Mouse (Mus musculus) testis, adult 2 months (tissue): Measurements from ENCODE around the gene Gm44596. TPM values are rescaled to one million over a fixed set of nuclear protein-coding genes. Genes with fewer than 3 reads are reported as not detected.

Source experiments
- H3K27ac ChIP-seq: fragments of 200-500 bp; 2 replicates; pipeline ENCODE4 v1.5.1; 2012; ENCODE audit warnings: low read depth, low read length; ENCODE audit not compliant: control insufficient read depth, insufficient read depth
- H3K27me3 ChIP-seq: fragments of 200-500 bp; 2 replicates; pipeline ENCODE4 v1.6.1; 2012; ENCODE audit warnings: mild to moderate bottlenecking, low read length, moderate library complexity; ENCODE audit not compliant: control insufficient read depth, insufficient read depth
- H3K36me3 ChIP-seq: fragments of 200-500 bp; 2 replicates; pipeline ENCODE4 v1.6.1; 2012; ENCODE audit warnings: mild to moderate bottlenecking, low read length; ENCODE audit not compliant: control insufficient read depth, insufficient read depth
- H3K4me1 ChIP-seq: fragments of 200-500 bp; 2 replicates; pipeline ENCODE4 v1.6.1; 2012; ENCODE audit warnings: low read length; ENCODE audit not compliant: control insufficient read depth, insufficient read depth
- H3K4me3 ChIP-seq: fragments of 200-500 bp; 2 replicates; pipeline ENCODE4 v1.5.1; 2012; ENCODE audit warnings: low read depth, mild to moderate bottlenecking, low read length, moderate library complexity, mixed read lengths; ENCODE audit not compliant: control insufficient read depth
- CTCF ChIP-seq: fragments of 200-500 bp; IDR thresholded peaks from 2 replicates; pipeline ENCODE4 v1.5.1; 2012; ENCODE audit warnings: low read depth, mild to moderate bottlenecking, inconsistent platforms, low read length, moderate library complexity; ENCODE audit not compliant: control insufficient read depth, insufficient read depth, insufficient replicate concordance
- POLR2A ChIP-seq: fragments of 200-500 bp; IDR thresholded peaks from 2 replicates; pipeline ENCODE4 v1.6.1; 2012; ENCODE audit warnings: low read depth, mild to moderate bottlenecking, inconsistent platforms, low read length, moderate library complexity; ENCODE audit not compliant: control insufficient read depth
- polyA plus RNA-seq: library from polyadenylated mRNA; depleted of rRNA; stranded (reverse); fragments of >200 nt; gene quantifications from 2 replicates; pipeline ENCODE4 v1.2.3, GENCODE M21; 2012

Gene Gm44596
- polyA plus RNA-seq, 1 experiment: not detected

DNA sequence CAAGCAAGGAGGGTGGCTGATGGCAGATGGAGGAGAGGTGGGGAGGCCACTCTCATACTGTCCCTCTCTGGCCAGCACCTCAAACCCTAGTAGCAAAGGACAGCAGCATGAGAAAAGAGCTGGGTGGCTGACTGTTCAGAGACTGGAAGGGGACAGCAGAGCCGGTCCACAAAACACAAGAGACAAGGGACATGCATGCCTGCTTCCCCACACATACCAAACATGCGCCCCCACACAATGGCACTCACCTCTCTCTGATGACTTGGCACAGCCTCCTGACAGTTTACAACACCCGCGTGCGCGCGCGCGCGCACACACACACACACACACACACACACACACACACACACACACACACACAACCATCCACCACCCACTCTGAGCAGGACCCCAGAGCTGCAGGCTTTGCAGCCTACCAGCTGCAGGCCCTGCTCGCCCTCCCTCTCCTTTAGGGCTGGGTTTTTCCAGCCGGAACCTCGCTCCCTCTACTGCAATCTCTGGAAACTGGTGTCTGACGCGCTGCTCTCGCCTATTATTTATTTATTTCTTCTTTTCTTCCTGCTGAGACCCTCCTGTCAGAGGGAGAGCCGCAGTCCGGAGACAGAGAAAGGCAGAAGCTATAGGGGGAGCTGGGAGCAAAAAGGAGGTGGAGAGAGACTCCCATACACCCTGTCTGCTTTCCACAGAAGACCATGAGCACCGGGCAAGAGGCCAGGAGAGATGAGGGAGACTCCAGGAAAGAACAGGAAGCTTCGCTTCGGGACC, 24.3 kb downstream of the Gm44596 start:
- H3K36me3 ChIP-seq: no peaks in the 10 kb centered on the region
- H3K27ac ChIP-seq: no peak overlapping the region
- no peaks in the 10 kb centered on the region for H3K27me3 ChIP-seq
- TF ChIP-seq CTCF: no peak
- no peak for TF ChIP-seq POLR2A
- no peak overlapping the region for H3K4me3 ChIP-seq
- peaks cover 9% of the 10 kb centered on the region for H3K4me1 ChIP-seq

DNA sequence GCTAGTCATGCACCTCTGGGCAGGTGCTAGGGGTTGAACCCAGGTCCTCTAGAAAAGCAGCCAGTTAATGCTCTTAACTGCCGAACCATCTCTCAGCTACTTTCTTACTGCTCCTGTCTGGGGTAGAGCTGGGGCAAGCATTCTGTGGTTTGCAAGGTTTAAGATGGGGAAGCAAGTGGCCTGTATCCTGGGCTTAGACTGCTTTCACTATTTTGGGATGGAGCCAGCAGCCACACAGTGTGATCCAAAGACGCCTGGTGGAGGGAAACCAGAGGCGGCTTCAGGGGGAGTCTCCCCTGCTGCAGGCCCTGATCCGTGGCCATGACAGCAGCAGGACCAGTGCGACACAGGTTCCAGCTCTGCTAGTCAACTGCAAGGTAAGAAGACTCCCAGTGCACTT, 29.4 kb downstream of the Gm44596 start:
- Histone ChIP-seq H3K4me1 (peaks cover 4% of the 10 kb centered on the region), H3K36me3 (no peaks in the 10 kb centered on the region), H3K4me3 (no peak overlapping the region), H3K27me3 (no peaks in the 10 kb centered on the region), H3K27ac (no peak overlapping the region)
- no peak for TF ChIP-seq POLR2A
- no peak for TF ChIP-seq CTCF

DNA sequence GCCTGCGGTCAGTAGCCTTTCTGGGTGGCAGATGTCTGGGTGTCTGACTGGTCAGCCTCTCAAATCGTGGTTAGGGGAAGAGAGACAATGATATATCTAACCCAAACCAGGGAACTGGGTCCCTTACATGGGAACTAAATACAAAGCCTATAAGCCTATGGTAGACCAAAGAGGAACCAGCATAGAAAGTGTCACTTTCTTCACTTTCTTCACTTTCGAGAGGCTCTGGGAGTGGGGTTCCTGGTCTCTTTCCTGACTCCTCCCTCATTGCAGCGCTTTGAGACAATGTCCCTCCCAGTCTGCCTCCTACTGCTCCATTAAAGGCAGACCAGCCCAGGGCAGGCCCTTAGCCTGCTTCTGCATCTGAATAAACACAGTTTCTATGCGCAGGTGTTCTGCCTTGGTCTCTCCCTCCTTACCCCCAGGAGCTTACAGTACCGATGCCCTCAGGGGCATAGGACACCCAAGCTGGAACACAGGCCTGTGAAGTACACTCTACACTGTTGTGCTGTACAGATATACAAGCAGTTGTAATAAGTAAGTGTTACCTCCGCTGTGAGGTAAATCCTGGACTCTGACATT, 33.3 kb downstream of the Gm44596 start:
- no peak overlapping the region for H3K4me3 ChIP-seq
- H3K27me3 ChIP-seq: no peaks in the 10 kb centered on the region
- TF ChIP-seq POLR2A: no peak
- no peak for TF ChIP-seq CTCF
- no peaks in the 10 kb centered on the region for H3K4me1 ChIP-seq
- no peaks in the 10 kb centered on the region; the same call in 1 of the 2 replicates for H3K36me3 ChIP-seq
- no peak overlapping the region for H3K27ac ChIP-seq

DNA sequence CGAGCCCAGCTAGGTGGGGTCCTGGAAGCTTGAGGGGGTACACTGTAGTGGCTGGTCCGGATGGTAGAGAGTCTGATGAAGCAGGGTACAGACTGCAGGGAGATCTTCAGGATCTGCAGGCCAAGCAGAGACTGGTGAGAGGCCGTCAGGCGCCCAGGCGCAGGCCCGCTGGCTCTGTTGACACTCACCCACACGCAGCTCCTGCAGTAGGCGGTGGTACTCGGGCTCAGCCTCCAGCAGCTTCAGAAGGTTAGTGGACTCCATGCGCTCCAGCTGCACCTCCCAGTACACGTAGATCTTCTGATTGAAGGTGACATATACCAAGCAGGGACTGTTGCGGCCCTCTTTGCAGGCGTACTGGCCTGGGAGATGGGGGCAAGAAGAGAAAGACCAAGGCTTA, 35.0 kb downstream of the Gm44596 start:
- TF ChIP-seq CTCF (no peak), POLR2A (no peak)
- no peaks in the 10 kb centered on the region for H3K4me1 ChIP-seq
- H3K36me3 ChIP-seq: no peaks in the 10 kb centered on the region; the same call in 1 of the 2 replicates
- no peaks in the 10 kb centered on the region for H3K27me3 ChIP-seq
- no peak overlapping the region for H3K27ac ChIP-seq
- H3K4me3 ChIP-seq: no peak overlapping the region

DNA sequence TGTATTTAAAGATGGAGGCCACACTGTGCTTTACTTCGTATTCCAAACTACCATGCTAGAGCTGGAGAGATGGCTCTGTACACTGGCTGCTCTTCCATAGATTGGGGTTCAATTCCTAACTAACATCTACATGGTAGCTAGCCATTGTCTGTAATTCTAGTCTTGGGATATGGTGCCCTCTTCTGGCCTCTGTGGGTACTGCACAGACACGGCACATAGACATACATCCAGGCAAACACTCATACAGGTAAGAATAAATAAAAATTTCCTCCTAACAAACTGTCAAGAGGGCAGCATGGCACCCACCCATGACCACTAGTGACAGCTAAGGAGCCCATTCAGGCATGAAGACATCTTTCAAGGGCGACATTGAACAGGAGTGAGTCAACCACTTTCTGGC, 35.8 kb downstream of the Gm44596 start:
- H3K27me3 ChIP-seq: no peaks in the 10 kb centered on the region
- H3K4me3 ChIP-seq: no peak overlapping the region
- H3K4me1 ChIP-seq: peaks cover 3% of the 10 kb centered on the region; the same call in 1 of the 2 replicates
- peak; percentile 21; the same call in 1 of the 2 replicates for TF ChIP-seq CTCF
- TF ChIP-seq POLR2A: no peak
- H3K36me3 ChIP-seq: no peaks in the 10 kb centered on the region; the same call in 1 of the 2 replicates
- H3K27ac ChIP-seq: no peak overlapping the region

GRCm38 (mm10) chr6:128416169-128416568, 40.9 kb downstream of the Gm44596 start:
- TF ChIP-seq POLR2A (no peak), CTCF (no peak)
- no peaks in the 10 kb centered on the region for H3K27me3 ChIP-seq
- H3K36me3 ChIP-seq: no peaks in the 10 kb centered on the region
- H3K27ac ChIP-seq: no peak overlapping the region
- peaks cover 4% of the 10 kb centered on the region; the same call in 1 of the 2 replicates for H3K4me1 ChIP-seq
- no peak overlapping the region for H3K4me3 ChIP-seq

DNA sequence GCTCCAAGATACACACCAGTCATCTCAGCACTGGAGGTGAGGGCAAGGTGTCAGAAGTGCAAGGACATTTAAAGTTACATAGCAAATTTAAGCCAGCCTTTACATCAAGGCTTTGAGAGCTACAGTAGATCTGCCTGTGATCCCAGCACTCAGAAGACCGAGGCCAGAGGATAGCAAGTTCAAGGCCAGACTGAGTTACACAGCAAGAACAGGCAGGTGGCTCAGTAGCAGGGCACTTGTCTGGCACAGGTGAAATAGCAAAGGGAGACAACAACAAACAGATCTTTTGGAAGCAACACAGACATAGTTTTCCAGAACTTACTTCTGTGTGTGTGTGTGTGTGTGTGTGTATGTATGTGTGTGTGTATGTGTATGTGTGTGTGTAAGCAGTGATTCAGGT, 42.8 kb downstream of the Gm44596 start:
- TF ChIP-seq CTCF (no peak), POLR2A (no peak)
- Histone ChIP-seq H3K36me3 (no peaks in the 10 kb centered on the region), H3K27me3 (no peaks in the 10 kb centered on the region), H3K27ac (no peak overlapping the region), H3K4me3 (no peak overlapping the region), H3K4me1 (peaks cover 6% of the 10 kb centered on the region; the same call in 1 of the 2 replicates)
